Mouse (Mus musculus): ENCODE data around the gene Gm26920.

Gene Gm26920

GRCm38 (mm10) chr7:30053591-30053990 lies 36.6 kb downstream of the Gm26920 start:
- no peak for DNase-seq

GRCm38 (mm10) chr7:30050882-30051548 lies 39.2 kb downstream of the Gm26920 start, which contains the start of gene Zfp14:
Gene Zfp14 (minus strand): TSS chr7:30051380.
- DNase-seq: peak; percentile 91

- DNase-seq: no peak
Observed at GRCm38 (mm10) chr7:30048126-30048525, 42.1 kb downstream of the Gm26920 start.

- DNase-seq: no peak
Observed at GRCm38 (mm10) chr7:30044354-30044753, 45.9 kb downstream of the Gm26920 start.

GRCm38 (mm10) chr7:30034331-30034730 lies 55.9 kb downstream of the Gm26920 start:
- DNase-seq: no peak

- no peak for DNase-seq
Observed at GRCm38 (mm10) chr7:30031379-30031778, 58.8 kb downstream of the Gm26920 start.

GRCm38 (mm10) chr7:30030677-30031076 lies 59.5 kb downstream of the Gm26920 start:
- DNase-seq: no peak

GRCm38 (mm10) chr7:30028572-30028971 lies 61.6 kb downstream of the Gm26920 start:
- no peak for DNase-seq

- no peak for DNase-seq
Observed at GRCm38 (mm10) chr7:30027331-30027730, 62.9 kb downstream of the Gm26920 start.

- no peak for DNase-seq
Observed at GRCm38 (mm10) chr7:30025358-30025757, 64.9 kb downstream of the Gm26920 start.

- DNase-seq: no peak
Observed at GRCm38 (mm10) chr7:30023800-30024199, 66.4 kb downstream of the Gm26920 start.

GRCm38 (mm10) chr7:30023324-30023723 lies 66.9 kb downstream of the Gm26920 start:
- DNase-seq: no peak

GRCm38 (mm10) chr7:30019543-30019942 lies 70.7 kb downstream of the Gm26920 start:
- no peak for DNase-seq

GRCm38 (mm10) chr7:30017226-30017625 lies 73.0 kb downstream of the Gm26920 start:
- no peak for DNase-seq

- peak; percentile 38 for DNase-seq
Observed at GRCm38 (mm10) chr7:30012956-30013363, 77.2 kb downstream of the Gm26920 start.

GRCm38 (mm10) chr7:30010551-30011195 lies 79.5 kb downstream of the Gm26920 start:
- DNase-seq: no peak

- DNase-seq: no peak
Observed at GRCm38 (mm10) chr7:30009321-30010085, 80.7 kb downstream of the Gm26920 start.

- no peak for DNase-seq
Observed at GRCm38 (mm10) chr7:30008020-30008690, 82.1 kb downstream of the Gm26920 start.

- DNase-seq: no peak
Observed at GRCm38 (mm10) chr7:30007601-30008000, 82.6 kb downstream of the Gm26920 start.
